Mouse (Mus musculus): ENCODE measurements around the gene Ly6g6f.
"Not testable (repeated sequence)": the region's sequence is repeated elsewhere in the genome, so short reads cannot be mapped to it uniquely, and the experiment has no call there.

DNA sequence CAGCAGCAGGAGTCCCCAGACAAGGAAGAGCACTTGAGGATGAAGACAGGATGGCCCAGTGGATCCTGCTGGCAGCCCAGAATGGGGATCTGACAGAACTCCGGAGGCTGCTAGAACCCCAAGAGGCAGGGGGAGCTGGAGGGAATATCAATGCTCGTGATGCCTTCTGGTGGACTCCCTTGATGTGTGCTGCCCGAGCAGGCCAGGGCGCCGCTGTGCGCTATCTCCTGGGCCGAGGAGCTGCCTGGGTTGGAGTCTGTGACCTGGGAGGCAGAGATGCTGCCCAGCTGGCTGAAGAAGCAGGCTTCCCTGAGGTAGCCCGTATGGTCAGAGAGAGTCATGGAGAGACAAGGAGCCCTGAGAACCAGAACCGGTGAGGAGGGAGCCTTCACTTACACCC, 37.9 kb upstream of the Ly6g6f start:
- TF ChIP-seq POLR2A (IDR thresholded peaks at IDR 0.05; ENCODE audit: low read depth, low read length); CTCF (IDR thresholded peaks at IDR 0.05; ENCODE audit: extremely low read depth, insufficient read length, insufficient replicate concordance, low read depth, low read length): not testable (repeated sequence)

Data from small intestine, adult 2 months (tissue).